Mouse (Mus musculus) T-cell, adult 66 days (primary cell): ENCODE results near the gene Dync1li1. TPM values are rescaled to one million over a fixed set of nuclear protein-coding genes. Genes with fewer than 3 reads are reported as not detected.

ENCODE experiments used
- total RNA-seq, 2 experiments: library from RNA; stranded (reverse); gene quantifications; 3 replicates in 1 of 2; 4 replicates in 1 of 2; pipeline ENCODE4 v1.2.4; 2023

Dync1li1 gene
- total RNA-seq: 10 to 100 TPM; 45.3 to 55.7 TPM

GRCm38 (mm10) chr9:114688252-114688952 is at the start of gene Dync1li1:
Gene Dync1li1 (plus strand): TSS chr9:114688790.

GRCm38 (mm10) chr9:114639839-114640646 is 48.5 kb upstream of the Dync1li1 start, which contains the start of gene Cnot10:
Gene Cnot10 (minus strand): TSS chr9:114640184.

DNA sequence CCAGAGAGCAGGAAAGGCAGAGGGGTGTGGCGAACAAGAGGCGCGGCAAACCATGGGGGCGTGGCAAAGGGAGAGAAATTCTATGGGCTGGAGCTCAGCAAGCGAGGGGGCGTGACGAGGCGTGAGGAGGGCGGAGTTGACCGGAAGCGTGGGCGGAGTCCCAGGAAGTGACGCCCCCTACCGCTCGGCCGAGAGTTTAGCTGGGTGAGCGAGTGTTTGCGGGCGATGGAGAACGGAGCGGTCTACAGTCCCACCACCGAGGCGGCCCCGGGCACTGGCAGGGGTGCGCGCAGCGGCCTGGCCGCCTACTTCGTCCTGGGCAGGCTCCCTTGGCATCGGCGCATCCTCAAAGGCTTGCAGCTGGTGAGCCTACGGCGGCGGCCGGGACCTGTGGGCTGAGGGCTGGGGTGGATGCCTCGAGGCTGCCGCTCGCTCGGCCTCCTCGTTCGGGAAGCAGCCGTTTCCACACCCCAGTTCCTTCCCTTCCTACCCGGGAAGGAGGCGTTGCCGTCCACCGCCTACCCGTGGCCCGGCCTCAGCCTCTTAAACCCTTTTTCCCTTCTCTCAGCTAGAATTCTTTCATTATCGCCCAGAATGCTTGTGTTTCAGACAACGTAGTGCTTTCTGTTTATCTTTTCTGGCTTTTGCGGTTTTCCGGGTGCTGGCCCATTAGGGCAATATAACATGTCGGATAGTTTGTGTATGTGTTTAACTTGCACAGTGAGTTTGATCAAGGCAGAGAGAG is 42.6 kb downstream of the Dync1li1 start, which contains the start of gene Cmtm6:
Gene Cmtm6 (plus strand): TSS at position 106 of the 745 bp plus-strand sequence.

Other genes with a start within 250 kb of the Dync1li1 start
- gene Ccr4, start 183.9 kb upstream of the Dync1li1 start, total RNA-seq: 1 to 10 TPM; 2.8 to 4.3 TPM
- gene C130032M10Rik, start 173.1 kb upstream of the Dync1li1 start, total RNA-seq: not detected
- gene Trim71, start 124.4 kb upstream of the Dync1li1 start, total RNA-seq: not detected
- gene Cnot10, start 48.6 kb upstream of the Dync1li1 start, total RNA-seq: 10 to 100 TPM; 65.0 to 65.5 TPM
- gene Cmtm6, start 42.3 kb downstream of the Dync1li1 start, total RNA-seq: 100 to 1,000 TPM in 1 of 2 experiments, 10 to 100 TPM in 1; 96.3 to 100 TPM
- 10 to 100 TPM; 65.4 to 83.6 TPM for gene Cmtm7, start 93.1 kb downstream of the Dync1li1 start, total RNA-seq
- not detected for gene Cmtm8, start 155.4 kb downstream of the Dync1li1 start, total RNA-seq
- 10 to 100 TPM; 40.9 to 41.0 TPM for gene Gpd1l, start 245.2 kb downstream of the Dync1li1 start, total RNA-seq